Mouse (Mus musculus) embryonic fibroblast, embryonic 13.5 days (primary cell): ENCODE measurements around the gene Hdac7.

Experiments
- CTCF ChIP-seq: IDR thresholded peaks from 2 replicates; pipeline ENCODE4 v1.5.1; 2011; ENCODE audit warnings: mild to moderate bottlenecking, control low read depth, low read length, moderate library complexity, borderline replicate concordance; ENCODE audit not compliant: insufficient read depth
- POLR2A ChIP-seq: IDR thresholded peaks from 2 replicates; pipeline ENCODE4 v1.6.1; 2011; ENCODE audit warnings: low read depth, mild to moderate bottlenecking, control low read depth, low read length, moderate library complexity

GRCm38 (mm10) chr15:97798134-97798533, 46.2 kb downstream of the Hdac7 start:
- no peak for TF ChIP-seq CTCF
- no peak for TF ChIP-seq POLR2A
